Mouse (Mus musculus): ENCODE measurements around the gene Apoa5.

- TF ChIP-seq CTCF (conservative IDR thresholded peaks at IDR 0.05; ENCODE audit: low read length), result no peak
- no peak for TF ChIP-seq NANOG (IDR thresholded peaks at IDR 0.05; ENCODE audit: borderline replicate concordance, low read length)
- no peak for TF ChIP-seq POU5F1 (IDR thresholded peaks at IDR 0.05; ENCODE audit: borderline replicate concordance, low read length)
These were observed 2.3 kb downstream of the Apoa5 start for GRCm38 (mm10) chr9:46270782-46271181.
